Mouse (Mus musculus) cerebellum, adult 8-10 months (tissue): Measurements from ENCODE around the gene Pnpla2.

ENCODE experiments used
- DNase-seq: peaks from one replicate; pipeline ENCODE4 v3.0.0; 2022

The Pnpla2 gene

DNA sequence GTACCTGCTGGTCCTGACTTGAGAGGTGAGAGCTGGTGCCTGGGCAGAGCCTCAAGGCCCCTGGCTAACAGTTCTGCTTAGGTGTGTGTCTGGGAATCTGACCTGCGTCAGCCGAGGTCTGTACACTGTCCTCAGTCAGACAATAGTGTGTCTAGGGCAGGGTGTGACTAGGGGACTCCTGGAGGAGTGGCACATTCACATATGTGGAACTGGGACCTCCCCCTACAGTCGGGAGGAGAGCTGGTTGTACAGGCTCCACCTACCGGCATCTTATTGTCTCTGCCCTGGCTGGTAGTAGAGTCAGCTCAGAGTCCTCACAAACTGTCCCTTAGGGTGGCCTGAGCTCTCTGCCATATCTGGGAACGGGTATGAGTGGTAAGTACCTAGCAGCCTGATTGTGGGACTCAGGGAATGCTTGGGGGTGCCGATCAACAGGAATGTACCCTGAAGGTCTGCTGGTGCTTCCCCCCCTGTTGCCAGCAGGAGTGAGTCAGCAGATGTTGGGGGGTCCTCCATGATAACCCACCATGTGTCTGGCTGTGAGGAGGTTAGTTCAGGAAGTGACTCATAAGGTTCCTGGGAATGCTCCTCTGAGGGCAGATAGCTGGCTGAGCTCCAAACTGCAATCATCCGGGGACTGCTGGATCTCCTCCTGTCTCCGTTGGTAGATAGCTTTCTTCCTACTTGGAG, 13.7 kb downstream of the Pnpla2 start:
- DNase-seq = peak; percentile 59

DNA sequence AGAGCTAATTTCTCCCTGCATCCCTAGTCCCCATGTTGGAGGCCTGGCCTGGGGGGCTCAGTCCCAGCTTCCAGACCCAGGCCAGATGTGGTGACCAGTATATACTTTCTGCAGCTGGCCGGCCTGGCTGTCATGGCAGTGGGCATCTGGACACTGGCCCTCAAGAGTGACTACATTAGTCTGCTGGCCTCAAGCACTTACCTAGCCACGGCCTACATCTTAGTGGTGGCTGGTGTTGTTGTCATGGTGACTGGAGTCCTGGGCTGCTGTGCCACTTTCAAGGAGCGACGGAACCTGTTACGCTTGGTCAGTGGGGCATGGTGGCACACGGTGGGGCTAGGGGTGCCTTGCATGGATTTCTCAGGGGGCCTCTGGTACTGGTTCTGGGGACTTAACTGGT, 14.4 kb downstream of the Pnpla2 start:
- no peak for DNase-seq

DNA sequence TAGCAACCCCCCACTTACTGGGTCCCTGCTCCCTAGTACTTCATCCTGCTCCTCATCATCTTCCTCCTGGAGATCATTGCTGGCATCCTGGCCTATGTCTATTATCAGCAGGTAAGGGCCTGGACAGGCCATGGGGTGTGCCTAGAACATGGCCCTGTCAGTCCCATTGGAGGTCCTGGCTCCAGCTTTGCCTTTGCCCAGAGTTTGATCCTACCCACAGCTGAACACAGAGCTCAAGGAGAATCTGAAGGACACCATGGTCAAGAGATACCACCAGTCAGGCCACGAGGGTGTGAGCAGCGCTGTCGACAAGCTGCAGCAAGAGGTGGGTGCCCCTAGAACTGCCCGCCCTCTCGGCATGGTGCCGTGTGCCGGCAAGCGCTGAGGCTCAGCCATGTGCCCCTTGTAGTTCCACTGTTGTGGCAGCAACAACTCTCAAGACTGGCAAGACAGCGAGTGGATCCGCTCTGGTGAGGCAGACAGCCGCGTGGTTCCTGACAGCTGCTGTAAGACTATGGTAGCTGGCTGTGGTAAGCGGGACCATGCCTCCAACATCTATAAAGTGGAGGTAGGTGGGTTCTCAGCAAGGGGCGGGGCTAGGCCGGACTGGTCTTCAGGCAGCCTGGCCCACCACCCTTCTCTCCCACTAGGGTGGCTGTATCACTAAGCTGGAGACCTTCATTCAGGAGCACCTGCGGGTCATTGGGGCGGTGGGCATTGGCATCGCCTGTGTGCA, 15.1 kb downstream of the Pnpla2 start:
- no peak for DNase-seq

DNA sequence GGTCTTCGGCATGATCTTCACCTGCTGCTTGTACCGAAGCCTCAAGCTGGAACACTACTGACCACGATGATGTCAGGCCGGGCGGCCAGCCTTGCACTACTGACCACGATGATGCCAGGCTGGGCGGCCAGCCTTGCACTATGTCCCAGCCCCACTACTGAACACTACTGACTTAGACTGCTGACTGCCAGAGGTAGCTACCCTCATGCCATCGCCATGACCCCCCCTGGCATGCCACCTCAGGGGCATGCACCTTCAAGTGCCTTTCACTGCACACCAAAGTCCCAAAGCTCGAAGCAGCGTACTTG, 15.6 kb downstream of the Pnpla2 start:
- DNase-seq = no peak

DNA sequence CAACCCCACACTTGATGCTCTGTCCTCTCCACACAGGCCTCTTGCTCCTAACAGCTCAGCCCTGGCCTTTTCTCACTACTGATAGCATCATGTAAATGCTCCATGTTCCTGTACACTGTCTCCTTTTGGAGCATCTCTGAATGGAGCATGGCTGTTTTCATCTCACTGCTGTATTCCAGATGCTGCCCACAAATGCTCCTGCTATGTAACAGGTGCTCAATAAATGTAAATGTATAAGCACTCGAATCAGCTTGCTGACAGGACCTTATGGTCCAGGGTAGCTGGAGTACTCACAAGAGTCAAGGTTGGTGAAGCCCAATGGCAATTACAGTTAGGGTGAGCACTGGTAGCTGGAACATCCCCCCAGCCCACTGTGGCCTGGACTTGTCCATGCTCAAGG, 16.2 kb downstream of the Pnpla2 start:
- no peak for DNase-seq

DNA sequence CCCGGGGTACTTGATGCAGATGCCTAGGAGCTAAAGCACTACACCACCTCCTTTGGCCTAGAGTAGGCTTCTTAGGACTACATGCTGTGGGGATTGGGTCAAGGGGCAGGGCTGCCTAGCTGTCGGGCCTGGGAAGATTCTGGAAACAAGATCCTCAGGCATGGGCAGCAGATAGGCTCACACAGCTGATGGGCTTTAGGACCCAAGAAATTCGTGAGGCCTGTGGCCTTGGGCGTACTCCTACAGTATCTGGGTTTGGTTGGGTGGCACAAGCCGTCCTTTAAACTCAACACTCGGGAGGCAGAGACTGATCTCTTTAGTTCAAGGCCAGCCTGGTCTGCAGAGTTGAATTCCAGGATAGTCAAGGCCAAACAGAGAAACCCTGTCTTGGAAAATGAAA, 17.2 kb downstream of the Pnpla2 start:
- no peak for DNase-seq

DNA sequence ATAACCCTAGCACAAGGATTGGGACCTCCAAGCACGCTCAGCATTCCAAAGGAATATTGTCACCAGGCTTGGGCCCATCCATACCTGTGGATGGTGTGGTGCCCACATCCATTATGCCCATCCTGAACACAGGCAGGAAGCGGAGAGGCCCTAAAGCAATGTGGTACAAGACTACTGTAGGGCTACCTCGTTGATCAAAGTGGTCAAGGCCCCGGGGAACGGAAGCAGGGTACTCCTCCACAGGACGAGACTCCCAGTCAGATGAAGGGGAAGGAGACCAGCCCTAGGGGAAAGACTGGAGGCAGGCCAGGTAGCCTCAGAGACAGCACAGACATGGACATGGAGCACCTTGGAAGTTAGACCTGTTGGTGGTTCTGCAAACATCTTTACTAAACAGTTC, 17.8 kb downstream of the Pnpla2 start:
- DNase-seq = no peak

DNA sequence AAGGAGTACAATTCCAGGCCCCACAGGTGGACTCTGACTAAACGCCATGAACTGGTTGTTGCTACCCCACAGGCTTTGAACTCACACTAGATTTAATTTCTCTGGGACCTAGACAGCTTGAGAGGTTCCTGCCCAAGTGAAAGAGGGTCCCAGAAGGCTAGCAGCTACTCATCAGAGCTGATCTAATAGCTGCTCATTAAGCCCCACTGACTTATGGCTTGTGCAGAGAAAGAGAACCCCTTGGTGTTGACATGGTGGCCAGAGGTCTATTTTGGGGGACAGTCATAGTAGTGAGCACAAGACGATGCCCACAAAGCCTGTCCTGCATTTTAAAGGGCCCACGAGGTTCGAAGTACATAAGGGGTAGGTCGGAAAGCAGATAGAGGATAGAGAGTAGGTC, 19.2 kb downstream of the Pnpla2 start:
- no peak for DNase-seq

DNA sequence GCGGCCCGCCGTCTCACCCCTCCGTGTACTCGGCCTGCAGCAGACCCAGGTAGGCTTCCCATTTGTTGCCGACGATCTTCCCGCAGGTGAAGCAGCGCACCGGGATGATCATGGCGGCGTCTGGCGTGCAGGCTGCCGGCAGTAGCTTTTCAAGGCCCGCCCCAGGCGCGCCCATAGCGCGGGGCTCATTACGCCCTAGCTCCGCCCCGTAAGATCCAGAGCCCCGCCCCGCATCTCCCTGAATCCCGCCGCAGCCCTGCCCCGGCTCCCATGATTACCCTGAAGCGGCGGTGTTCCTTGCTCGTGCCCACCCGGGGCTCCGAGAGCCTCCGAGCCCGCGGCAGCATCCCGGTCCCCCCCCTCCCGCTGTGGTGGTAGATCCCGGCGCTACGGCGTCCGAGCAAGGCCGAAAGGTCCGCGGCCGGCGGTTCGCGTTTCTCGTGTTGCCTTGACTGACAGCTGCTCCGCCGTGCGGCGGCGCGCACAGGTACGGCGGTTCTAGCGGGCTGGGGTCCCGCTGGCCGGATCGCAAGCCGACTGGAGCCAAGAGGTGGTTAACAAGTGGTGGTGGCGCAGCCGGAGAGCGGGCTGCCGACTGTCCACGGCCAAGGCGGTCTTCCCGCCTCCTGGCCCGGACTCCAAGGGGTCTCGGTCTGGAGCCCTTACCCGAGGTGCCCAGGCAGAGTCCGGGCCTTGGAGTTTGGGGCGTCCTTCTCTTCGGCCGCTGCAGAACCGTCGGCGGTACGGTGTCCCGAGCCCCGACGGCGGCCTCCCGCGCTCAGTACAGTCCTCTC, 20.2 kb downstream of the Pnpla2 start, which contains the start of the genes Polr2l and Tspan4:
TSS of gene Polr2l (minus strand) at position 122 of the 794 bp plus-strand sequence.
TSS of gene Tspan4 (plus strand) at position 230 of the 794 bp plus-strand sequence.
- peak; percentile 89 for DNase-seq

DNA sequence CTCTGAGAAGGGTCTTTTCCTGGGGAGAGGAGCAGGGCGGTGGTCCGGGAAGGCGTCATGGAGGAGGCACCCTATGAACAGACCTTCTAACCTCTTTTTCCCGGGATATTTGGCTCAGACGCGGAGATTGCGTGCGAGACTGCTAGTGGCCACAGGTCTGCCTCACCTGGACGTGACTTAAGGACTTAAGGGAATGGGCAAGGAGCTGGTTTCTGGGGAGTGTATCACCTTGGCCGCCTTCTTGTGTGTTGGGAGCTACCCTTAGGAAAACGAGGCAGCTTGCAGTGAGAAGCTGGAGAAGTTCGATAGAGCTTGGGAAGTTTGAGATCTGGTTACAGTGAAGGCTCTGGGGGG, 20.8 kb downstream of the Pnpla2 start:
- no peak for DNase-seq

DNA sequence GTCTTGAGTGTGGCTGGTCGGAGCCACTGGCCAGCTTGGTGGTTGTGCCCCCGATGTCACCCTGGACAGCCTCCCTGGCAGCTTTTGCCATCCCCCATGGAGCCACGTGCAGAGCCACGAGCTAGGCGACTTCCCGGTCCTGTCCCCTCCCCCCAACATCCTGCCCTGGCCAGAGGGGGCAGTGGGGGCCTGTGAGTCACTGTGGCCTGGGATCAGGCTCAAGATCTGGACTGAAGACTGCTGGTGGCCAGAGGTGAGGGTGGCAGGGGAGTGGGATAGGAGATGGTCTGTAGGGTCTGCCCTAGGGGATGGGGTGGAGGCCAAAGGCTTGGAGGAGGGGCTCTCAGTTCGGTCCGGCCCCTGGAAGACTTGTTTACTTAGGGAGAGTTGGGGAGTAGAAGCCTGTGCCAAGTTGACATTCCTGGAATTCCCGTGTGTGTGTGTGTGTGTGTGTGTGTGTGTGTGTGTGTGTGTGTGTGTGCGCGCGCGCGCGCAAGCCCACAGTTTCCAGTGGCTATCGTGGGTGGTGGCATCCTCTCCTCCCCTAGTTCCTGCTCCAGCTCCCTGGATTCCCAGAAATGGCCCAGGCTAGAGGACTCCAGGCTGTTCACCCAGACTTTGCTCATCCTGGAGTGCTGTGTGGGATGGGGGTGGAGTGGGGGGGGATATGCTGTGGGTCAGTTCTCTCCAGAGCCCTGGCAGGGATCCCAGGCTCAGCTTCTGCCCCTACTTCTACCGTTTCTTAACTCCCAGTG, 21.4 kb downstream of the Pnpla2 start:
- no peak for DNase-seq

DNA sequence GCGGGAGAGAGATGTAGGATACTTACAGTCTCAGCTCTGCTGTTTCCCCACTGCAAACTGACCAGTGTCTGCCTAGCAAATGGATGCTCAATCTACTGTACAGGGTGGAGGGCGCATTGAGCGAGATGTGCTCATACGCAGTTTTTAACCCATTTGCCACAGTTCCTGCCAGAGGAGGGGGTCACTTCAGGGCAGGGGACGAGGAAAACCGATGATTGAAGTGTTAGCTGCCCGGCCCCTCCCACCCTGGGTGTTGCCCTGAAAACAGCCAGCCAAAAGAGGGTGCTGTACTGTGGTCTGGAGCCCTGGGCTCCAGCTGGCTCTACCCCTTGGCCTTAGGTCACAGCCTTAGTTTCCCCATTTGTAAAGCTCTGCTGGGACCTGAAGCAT, 22.0 kb downstream of the Pnpla2 start:
- no peak for DNase-seq

DNA sequence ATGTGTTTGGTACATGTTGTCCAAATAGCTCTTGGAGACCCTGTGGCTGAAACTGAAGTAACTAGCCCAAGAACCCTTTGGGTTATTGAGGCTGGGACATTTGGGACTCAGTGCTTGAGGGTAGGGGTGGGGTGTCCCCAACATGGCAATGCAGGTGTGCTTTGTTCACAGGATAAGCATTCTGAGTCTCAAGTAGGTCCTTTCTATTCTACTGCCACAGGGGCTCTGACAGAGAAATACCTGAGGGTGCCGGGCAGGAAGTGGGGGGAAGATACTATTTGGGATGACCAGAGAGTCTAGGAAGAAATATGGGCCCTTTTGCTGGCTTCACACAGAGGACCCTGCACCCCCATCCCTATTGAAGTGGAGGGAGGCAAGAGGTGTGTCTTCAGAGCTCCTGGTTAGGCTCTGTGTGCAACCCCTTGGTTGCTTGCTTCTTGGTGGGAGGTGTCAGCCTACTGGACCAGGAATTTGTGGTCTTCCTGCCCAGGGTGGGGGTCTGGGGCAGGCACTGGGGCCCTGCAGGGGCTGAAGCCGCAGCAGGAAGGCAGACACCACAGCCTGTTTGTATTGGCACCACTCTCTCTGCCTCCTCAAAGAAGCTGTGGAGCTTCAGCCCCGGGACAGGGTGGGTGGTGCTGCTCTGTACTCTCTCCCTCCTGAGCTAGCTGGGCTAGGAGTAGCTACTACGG, 22.7 kb downstream of the Pnpla2 start:
- DNase-seq = no peak

DNA sequence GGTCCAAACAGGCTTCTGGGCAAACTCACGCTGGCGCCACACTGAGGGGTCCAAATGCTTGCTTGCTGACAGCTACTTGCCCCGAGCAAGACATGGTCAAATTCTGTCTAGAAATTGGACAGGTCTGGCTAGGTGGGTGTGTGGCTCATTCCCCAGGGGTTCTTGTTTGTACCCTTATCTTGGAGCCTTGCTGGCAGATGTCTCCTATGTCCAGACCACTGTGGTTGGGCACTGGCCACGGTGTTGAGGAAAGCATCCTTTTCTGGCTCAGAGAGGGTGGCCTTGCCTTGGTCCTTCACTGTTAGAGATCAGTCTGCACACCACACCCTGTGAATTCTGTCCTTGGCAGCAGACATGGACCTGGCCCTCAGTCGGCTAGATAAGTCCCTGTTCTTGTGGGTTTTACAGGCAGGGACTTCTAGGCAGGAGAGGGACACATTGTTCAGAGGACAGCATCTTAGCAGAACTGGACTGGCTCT, 23.3 kb downstream of the Pnpla2 start:
- DNase-seq = no peak

DNA sequence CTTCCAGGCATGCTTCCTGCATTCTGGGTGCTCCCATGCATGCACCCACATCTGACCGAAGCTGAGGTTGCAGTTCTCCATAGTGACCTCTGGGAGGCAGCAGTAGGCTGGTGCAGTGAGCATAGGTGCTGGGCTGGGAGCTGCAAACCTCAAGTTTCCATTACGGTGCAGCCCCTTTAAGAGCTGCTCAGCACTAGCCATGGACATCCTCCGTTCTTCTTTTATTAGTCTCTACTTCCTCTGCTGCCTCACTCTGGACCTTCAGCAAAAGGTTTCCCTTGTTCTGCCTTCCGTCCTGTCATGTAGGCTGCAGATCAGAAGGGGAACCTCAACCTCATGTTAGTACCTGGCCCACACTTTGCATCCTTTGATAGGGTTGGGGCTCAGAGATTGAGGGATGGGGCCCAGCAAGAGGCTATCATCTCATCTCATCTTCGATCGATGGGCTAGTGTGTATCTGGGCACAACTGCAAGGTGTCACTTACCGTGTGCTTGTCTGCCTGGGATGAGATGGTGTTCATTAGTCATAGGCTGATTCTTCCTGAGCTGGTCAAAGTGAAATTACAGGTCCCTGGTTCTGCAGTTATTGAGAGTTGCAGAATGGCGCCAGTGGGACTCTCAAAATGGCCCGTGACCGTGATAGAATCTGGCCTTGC, 26.0 kb downstream of the Pnpla2 start:
- DNase-seq = peak; percentile 87

DNA sequence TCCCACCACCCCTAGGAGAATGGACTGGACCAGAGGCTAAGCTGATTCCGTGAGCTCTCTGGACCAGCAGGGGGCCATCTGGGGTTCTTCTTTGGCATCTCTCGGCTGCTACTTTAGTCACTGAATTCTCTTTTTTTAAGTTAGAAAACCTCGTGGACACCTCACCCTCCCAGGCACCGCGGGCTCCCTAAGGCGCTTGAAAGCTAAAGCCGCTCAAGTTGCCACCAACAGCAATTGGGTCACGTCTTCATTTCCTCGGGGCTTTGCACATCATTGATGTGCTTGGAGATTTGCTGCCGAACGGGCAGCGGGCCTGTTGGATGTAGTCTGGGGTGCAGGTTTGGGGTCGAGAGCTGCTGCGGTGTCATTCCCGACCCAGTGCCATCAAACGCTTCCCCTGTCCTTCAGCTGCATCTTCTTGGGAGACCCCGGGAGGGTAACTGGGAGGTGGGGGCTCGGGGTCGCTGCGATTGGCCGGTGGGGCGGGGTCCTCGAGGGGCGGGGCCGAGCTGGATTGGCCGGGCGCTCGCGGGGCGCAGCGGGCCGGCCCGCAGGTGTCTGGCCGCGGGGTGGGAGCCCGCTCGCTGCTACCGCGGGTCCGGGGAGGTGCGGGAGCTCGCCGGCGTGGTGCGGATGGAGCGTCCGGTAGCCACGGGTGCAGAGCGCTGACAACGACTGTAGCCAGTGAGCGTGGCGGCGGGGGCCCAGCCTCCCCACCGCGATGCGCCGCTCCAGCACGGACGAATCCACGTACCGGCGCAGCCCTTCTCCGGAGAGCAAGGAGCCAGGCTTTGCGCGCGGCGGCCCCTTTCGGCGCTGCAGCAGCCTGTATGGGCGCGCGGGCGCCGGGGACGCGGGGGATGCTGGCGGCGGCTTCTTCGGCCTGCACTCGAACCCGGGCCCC, 26.8 kb downstream of the Pnpla2 start:
- DNase-seq = peak; percentile 76

DNA sequence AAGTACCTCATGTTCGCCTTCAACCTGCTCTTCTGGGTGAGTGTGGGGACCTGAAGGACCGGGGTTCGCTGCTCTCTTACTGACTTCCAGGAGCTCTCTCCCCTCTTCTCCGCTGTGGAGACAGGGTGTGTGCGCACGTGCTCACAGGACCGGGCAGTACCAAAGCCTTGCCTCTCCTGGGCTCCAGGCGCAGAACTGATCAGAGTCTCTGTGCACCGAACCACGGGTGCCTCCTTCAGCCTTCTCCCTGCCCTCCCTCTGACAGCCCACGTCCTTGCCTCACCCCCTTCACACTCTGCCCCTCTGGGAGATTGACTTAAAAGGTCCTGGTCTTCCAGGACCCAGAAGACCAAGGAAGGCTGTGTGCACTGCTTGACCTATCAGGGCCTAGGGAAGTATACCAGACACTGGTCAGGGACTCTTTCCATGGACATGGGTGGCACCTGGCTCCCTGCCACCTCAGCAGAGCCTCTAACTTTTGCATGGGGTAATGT, 27.6 kb downstream of the Pnpla2 start:
- no peak for DNase-seq

DNA sequence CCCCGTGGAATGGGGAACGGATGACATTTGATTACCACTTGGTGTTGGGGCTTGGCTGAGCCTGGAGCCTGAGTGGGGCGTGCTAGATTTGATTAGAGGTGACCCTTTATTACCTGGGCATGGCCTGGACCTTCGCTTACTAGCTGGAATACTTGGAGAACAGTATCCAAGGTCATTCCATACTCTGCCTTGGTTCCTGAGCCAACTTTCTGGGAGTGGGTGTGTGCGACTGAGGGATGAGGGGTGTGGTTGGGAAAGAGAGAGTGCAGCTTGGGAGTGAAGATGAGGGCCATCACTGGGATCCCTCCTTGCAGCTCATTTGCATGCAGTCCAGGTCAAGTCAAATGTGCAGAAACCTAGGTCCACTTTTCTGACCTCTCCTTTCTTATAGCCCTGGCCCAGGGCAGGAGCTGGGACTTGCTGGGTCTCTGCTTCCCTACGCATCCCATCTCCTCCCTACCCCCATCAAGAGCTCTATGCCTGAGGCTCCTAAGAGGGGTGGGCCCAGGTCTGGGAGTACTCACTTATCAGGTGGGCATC, 28.2 kb downstream of the Pnpla2 start:
- no peak for DNase-seq

DNA sequence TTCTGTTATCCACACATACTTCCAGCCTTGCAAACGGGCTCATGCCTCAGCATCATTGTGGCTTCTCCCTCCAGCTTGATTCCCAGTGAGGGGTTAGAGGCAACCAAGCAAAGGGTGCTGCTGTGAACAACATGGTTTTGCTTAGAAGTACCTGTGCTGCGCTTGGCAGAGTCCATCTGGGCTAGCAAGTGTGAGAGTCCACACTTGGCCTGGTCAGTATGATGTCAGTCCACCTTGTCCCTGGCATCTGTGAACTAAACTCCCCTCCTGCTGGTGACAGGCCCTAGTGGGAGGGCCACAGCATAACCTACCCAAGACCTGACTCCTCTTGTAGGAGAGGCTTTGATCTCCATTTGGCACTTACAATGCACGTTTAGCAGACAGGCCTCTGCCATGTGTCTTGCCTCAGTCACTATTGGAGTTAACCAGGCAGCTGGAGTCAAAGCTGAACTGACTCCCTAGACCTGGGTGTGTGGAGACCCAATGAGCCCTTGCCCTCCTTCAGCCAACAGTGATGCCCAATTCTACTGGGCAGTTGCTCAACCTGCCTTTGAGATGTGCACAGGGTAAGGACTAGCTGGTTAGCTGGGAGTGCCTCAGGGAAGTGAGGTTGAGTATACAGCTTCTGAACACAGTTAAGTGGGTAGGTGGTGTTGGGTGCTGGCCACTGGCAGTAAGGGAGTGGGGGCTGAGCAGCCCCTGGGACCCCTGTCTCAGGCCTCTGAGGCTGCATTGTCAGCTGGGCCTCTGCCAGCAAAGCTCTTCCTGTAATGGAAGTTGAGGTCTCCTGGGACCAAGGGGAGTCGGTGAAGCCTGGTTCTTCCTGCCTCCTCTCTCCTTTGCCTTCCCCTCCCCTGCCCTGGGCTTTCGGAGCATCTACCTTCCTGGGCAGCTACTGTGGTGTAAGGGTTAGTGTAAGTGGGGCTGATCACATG, 29.5 kb downstream of the Pnpla2 start:
- DNase-seq = no peak
